Mouse (Mus musculus): ENCODE data around the gene Ccno. TPM values are rescaled to one million over a fixed set of nuclear protein-coding genes. Genes with fewer than 3 reads are reported as not detected.

Gene Ccno
- polyA plus RNA-seq (2015; fragmentation: Nextera tagmentation; extraction: Ambion mirVana): 0.87 and 2.0 TPM in 2 replicates

GRCm38 (mm10) chr13:112987532-112987943 is at the start of gene Ccno:
Gene Ccno, plus strand, starts transcription at chr13:112987802.
- H3K4me2 ChIP-seq (ENCODE audit: low read depth, low read length): peak within 1 kb of the TSS; percentile 99
- no peaks in the 10 kb centered on the region for H3K9me3 ChIP-seq (replicated peaks; ENCODE audit: control insufficient read depth, low read length)
- ATAC-seq (replicated peaks; ENCODE audit: extremely low read depth, insufficient read depth, low FRiP score): peak; percentile 97
- H3K27me3 ChIP-seq (ENCODE audit: control insufficient read depth, insufficient read depth, low read length): peaks cover 69% of the 10 kb centered on the region
- peak within 1 kb of the TSS; percentile 73 for H3K9ac ChIP-seq (ENCODE audit: low read length)
- under 1% methylated on average over 47 of the region's 47 CpGs for WGBS
- H3K4me1 ChIP-seq (ENCODE audit: control insufficient read depth, insufficient read depth, low read length): peaks cover 22% of the 10 kb centered on the region
- peak within 1 kb of the TSS; percentile 68 for H3K4me3 ChIP-seq (ENCODE audit: low read length)
- H3K27ac ChIP-seq (ENCODE audit: low read length): peak within 1 kb of the TSS; percentile 21; the same call in 1 of the 2 replicates
- no peaks in the 10 kb centered on the region for H3K36me3 ChIP-seq (ENCODE audit: control insufficient read depth, insufficient read depth)

- Histone ChIP-seq H3K27me3 (ENCODE audit: control insufficient read depth, insufficient read depth, low read length) (no peaks in the 10 kb centered on the region), H3K36me3 (ENCODE audit: control insufficient read depth, insufficient read depth) (peaks cover 16% of the 10 kb centered on the region; the same call in 1 of the 2 replicates), H3K27ac (ENCODE audit: low read length) (no peak overlapping the region), H3K4me3 (ENCODE audit: low read length) (no peak overlapping the region), H3K4me1 (ENCODE audit: control insufficient read depth, insufficient read depth, low read length) (peaks cover 3% of the 10 kb centered on the region; the same call in 1 of the 2 replicates), H3K9ac (ENCODE audit: low read length) (no peak overlapping the region), H3K4me2 (ENCODE audit: low read depth, low read length) (no peak overlapping the region), H3K9me3 (replicated peaks; ENCODE audit: control insufficient read depth, low read length) (no peaks in the 10 kb centered on the region)
- 85% methylated on average over 8 of the region's 8 CpGs for whole genome bisulfite sequencing
- no peak for ATAC-seq (replicated peaks; ENCODE audit: extremely low read depth, insufficient read depth, low FRiP score)
Measured at GRCm38 (mm10) chr13:112938130-112938529, 49.5 kb upstream of the Ccno start.

GRCm38 (mm10) chr13:112941879-112942330 is 45.7 kb upstream of the Ccno start:
- H3K36me3 ChIP-seq (ENCODE audit: control insufficient read depth, insufficient read depth): peaks cover 27% of the 10 kb centered on the region
- H3K4me3 ChIP-seq (ENCODE audit: low read length): no peak overlapping the region
- H3K9me3 ChIP-seq (replicated peaks; ENCODE audit: control insufficient read depth, low read length): no peaks in the 10 kb centered on the region
- H3K4me1 ChIP-seq (ENCODE audit: control insufficient read depth, insufficient read depth, low read length): peaks cover 3% of the 10 kb centered on the region; the same call in 1 of the 2 replicates
- 39% methylated on average over 15 of the region's 15 CpGs for WGBS
- no peak overlapping the region for H3K9ac ChIP-seq (ENCODE audit: low read length)
- no peak overlapping the region for H3K27ac ChIP-seq (ENCODE audit: low read length)
- H3K4me2 ChIP-seq (ENCODE audit: low read depth, low read length): peak overlapping the region; percentile 13; the same call in 1 of the 2 replicates
- no peaks in the 10 kb centered on the region for H3K27me3 ChIP-seq (ENCODE audit: control insufficient read depth, insufficient read depth, low read length)
- ATAC-seq (replicated peaks; ENCODE audit: extremely low read depth, insufficient read depth, low FRiP score): 0 out of 2 replicates have a peak, but pooled peaks have one; percentile 14

GRCm38 (mm10) chr13:112945312-112945711 is 42.3 kb upstream of the Ccno start:
- whole genome bisulfite sequencing: 93% methylated on average over 9 of the region's 9 CpGs
- Histone ChIP-seq H3K4me1 (ENCODE audit: control insufficient read depth, insufficient read depth, low read length) (peaks cover 3% of the 10 kb centered on the region; the same call in 1 of the 2 replicates), H3K9me3 (replicated peaks; ENCODE audit: control insufficient read depth, low read length) (no peaks in the 10 kb centered on the region), H3K27ac (ENCODE audit: low read length) (no peak overlapping the region), H3K27me3 (ENCODE audit: control insufficient read depth, insufficient read depth, low read length) (no peaks in the 10 kb centered on the region), H3K4me3 (ENCODE audit: low read length) (no peak overlapping the region), H3K4me2 (ENCODE audit: low read depth, low read length) (no peak overlapping the region), H3K36me3 (ENCODE audit: control insufficient read depth, insufficient read depth) (peaks cover 44% of the 10 kb centered on the region), H3K9ac (ENCODE audit: low read length) (no peak overlapping the region)
- no peak for ATAC-seq (replicated peaks; ENCODE audit: extremely low read depth, insufficient read depth, low FRiP score)

DNA sequence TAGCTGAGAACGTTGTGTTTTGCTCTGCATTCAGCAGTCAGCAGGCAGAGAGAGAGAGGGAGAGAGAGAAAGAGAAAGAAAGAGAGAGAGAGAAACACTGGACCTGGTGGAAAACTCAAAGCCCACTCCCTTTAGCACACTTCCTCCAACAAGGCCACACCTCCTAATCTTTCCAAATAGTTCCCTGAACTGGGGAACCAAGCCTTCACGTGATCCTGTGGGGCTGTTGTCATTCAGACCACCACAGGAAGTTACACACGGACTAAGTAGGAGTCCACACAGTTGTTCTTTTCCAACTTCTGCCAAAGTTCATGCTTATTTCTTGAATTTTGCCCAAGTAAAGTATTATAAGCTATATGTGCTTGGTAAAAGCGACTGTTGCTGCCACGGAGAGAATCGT is 41.7 kb upstream of the Ccno start:
- H3K4me2 ChIP-seq (ENCODE audit: low read depth, low read length): no peak overlapping the region
- peaks cover 47% of the 10 kb centered on the region for H3K36me3 ChIP-seq (ENCODE audit: control insufficient read depth, insufficient read depth)
- no peaks in the 10 kb centered on the region for H3K9me3 ChIP-seq (replicated peaks; ENCODE audit: control insufficient read depth, low read length)
- peaks cover 3% of the 10 kb centered on the region; the same call in 1 of the 2 replicates for H3K4me1 ChIP-seq (ENCODE audit: control insufficient read depth, insufficient read depth, low read length)
- no peak overlapping the region for H3K27ac ChIP-seq (ENCODE audit: low read length)
- no peaks in the 10 kb centered on the region for H3K27me3 ChIP-seq (ENCODE audit: control insufficient read depth, insufficient read depth, low read length)
- WGBS: 77% methylated on average over 6 of the region's 6 CpGs
- no peak overlapping the region for H3K4me3 ChIP-seq (ENCODE audit: low read length)
- no peak overlapping the region for H3K9ac ChIP-seq (ENCODE audit: low read length)
- ATAC-seq (replicated peaks; ENCODE audit: extremely low read depth, insufficient read depth, low FRiP score): no peak

DNA sequence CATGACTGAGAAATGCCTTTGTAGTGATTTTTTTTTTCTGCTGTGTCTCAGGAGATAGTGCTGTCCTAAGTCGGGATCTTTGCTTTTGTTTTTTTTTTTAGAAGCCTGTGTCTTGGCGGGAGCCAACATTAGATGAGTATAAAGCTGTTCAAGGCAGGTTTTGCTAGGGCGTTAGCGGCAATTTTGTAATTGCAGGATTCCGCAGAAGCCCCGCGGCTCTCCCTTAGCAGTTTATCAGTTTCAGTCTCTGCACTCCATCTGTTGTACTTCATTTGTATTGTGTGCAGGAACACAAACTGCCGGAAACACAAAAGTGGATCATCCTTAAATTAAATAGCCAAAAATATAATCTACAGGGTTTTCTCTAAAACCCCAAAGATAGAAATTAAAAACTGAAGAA is 33.5 kb upstream of the Ccno start:
- H3K9me3 ChIP-seq (replicated peaks; ENCODE audit: control insufficient read depth, low read length): no peaks in the 10 kb centered on the region
- H3K4me1 ChIP-seq (ENCODE audit: control insufficient read depth, insufficient read depth, low read length): no peaks in the 10 kb centered on the region
- H3K36me3 ChIP-seq (ENCODE audit: control insufficient read depth, insufficient read depth): peaks cover 35% of the 10 kb centered on the region
- H3K27me3 ChIP-seq (ENCODE audit: control insufficient read depth, insufficient read depth, low read length): no peaks in the 10 kb centered on the region
- no peak overlapping the region for H3K27ac ChIP-seq (ENCODE audit: low read length)
- 90% methylated on average over 8 of the region's 8 CpGs for WGBS
- no peak for ATAC-seq (replicated peaks; ENCODE audit: extremely low read depth, insufficient read depth, low FRiP score)
- no peak overlapping the region for H3K4me3 ChIP-seq (ENCODE audit: low read length)
- no peak overlapping the region for H3K4me2 ChIP-seq (ENCODE audit: low read depth, low read length)
- no peak overlapping the region for H3K9ac ChIP-seq (ENCODE audit: low read length)

GRCm38 (mm10) chr13:112963081-112963480 is 24.5 kb upstream of the Ccno start:
- Histone ChIP-seq H3K9ac (ENCODE audit: low read length) (no peak overlapping the region), H3K4me3 (ENCODE audit: low read length) (no peak overlapping the region), H3K36me3 (ENCODE audit: control insufficient read depth, insufficient read depth) (peaks cover 26% of the 10 kb centered on the region), H3K4me2 (ENCODE audit: low read depth, low read length) (no peak overlapping the region), H3K9me3 (replicated peaks; ENCODE audit: control insufficient read depth, low read length) (no peaks in the 10 kb centered on the region), H3K27ac (ENCODE audit: low read length) (no peak overlapping the region), H3K4me1 (ENCODE audit: control insufficient read depth, insufficient read depth, low read length) (no peaks in the 10 kb centered on the region), H3K27me3 (ENCODE audit: control insufficient read depth, insufficient read depth, low read length) (no peaks in the 10 kb centered on the region)
- WGBS: 83% methylated on average over 5 of the region's 5 CpGs
- no peak for ATAC-seq (replicated peaks; ENCODE audit: extremely low read depth, insufficient read depth, low FRiP score)

- Histone ChIP-seq H3K4me2 (ENCODE audit: low read depth, low read length) (no peak overlapping the region), H3K27ac (ENCODE audit: low read length) (no peak overlapping the region), H3K27me3 (ENCODE audit: control insufficient read depth, insufficient read depth, low read length) (no peaks in the 10 kb centered on the region), H3K4me3 (ENCODE audit: low read length) (no peak overlapping the region), H3K9ac (ENCODE audit: low read length) (no peak overlapping the region), H3K36me3 (ENCODE audit: control insufficient read depth, insufficient read depth) (peaks cover 28% of the 10 kb centered on the region), H3K9me3 (replicated peaks; ENCODE audit: control insufficient read depth, low read length) (no peaks in the 10 kb centered on the region), H3K4me1 (ENCODE audit: control insufficient read depth, insufficient read depth, low read length) (no peaks in the 10 kb centered on the region)
- WGBS: 88% methylated on average over 12 of the region's 12 CpGs
- ATAC-seq (replicated peaks; ENCODE audit: extremely low read depth, insufficient read depth, low FRiP score): no peak
Measured at GRCm38 (mm10) chr13:112964421-112964820, 23.2 kb upstream of the Ccno start.

DNA sequence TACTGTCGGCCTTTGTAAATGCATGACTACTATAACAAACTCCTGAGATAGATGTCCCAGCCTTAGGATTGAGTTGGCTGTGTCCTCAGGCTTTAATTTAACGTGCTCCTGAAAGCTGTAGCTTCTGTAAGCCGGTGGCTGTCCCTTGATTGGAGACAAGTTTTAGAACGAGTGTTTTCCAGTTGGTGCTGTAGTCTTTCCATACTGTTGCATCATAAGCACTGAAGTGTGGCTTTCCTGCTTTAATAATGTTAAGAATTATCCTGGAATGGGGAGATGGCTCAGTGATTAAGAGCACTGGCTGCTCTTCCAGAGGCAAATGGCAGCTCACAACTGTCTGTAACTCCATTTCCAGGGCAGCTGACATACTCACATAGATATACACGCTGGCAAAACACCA is 20.3 kb upstream of the Ccno start:
- Histone ChIP-seq H3K4me1 (ENCODE audit: control insufficient read depth, insufficient read depth, low read length) (no peaks in the 10 kb centered on the region), H3K4me3 (ENCODE audit: low read length) (no peak overlapping the region), H3K36me3 (ENCODE audit: control insufficient read depth, insufficient read depth) (peaks cover 30% of the 10 kb centered on the region), H3K27ac (ENCODE audit: low read length) (no peak overlapping the region), H3K4me2 (ENCODE audit: low read depth, low read length) (no peak overlapping the region), H3K27me3 (ENCODE audit: control insufficient read depth, insufficient read depth, low read length) (no peaks in the 10 kb centered on the region), H3K9ac (ENCODE audit: low read length) (no peak overlapping the region), H3K9me3 (replicated peaks; ENCODE audit: control insufficient read depth, low read length) (no peaks in the 10 kb centered on the region)
- ATAC-seq (replicated peaks; ENCODE audit: extremely low read depth, insufficient read depth, low FRiP score): no peak
- 94% methylated on average over 5 of the region's 5 CpGs for WGBS
